Mouse (Mus musculus): ENCODE results near the gene Man2b2. TPM values are rescaled to one million over a fixed set of nuclear protein-coding genes. Genes with fewer than 3 reads are reported as not detected.

The Man2b2 gene
- polyA plus RNA-seq, 1 experiment, result 0.67 TPM

- no peak within 1 kb of the TSS for H3K4me3 ChIP-seq (replicated peaks)
- peaks cover 64% of the 10 kb centered on the region for H3K27me3 ChIP-seq (ENCODE audit: control insufficient read depth)
- TF ChIP-seq TAL1 (IDR thresholded peaks at IDR 0.05; ENCODE audit: low read length) (no peak), GATA1 (IDR thresholded peaks at IDR 0.05; ENCODE audit: low read length) (no peak)
- no peaks in the 10 kb centered on the region for H3K4me1 ChIP-seq (ENCODE audit: control insufficient read depth)
- H3K9me3 ChIP-seq (ENCODE audit: control insufficient read depth, low read length), result no peaks in the 10 kb centered on the region
- no peaks in the 10 kb centered on the region for H3K36me3 ChIP-seq (ENCODE audit: control insufficient read depth)
Observed at GRCm38 (mm10) chr5:36868266-36869090, 38.0 kb upstream of the Man2b2 start, which contains the start of gene Ppp2r2c. Ppp2r2c (plus strand) TSS chr5:36868513.

GRCm38 (mm10) chr5:36867561-36867960 lies 37.1 kb upstream of the Man2b2 start:
- Histone ChIP-seq H3K4me3 (replicated peaks) (no peak overlapping the region), H3K4me1 (ENCODE audit: control insufficient read depth) (no peaks in the 10 kb centered on the region), H3K36me3 (ENCODE audit: control insufficient read depth) (no peaks in the 10 kb centered on the region), H3K9me3 (ENCODE audit: control insufficient read depth, low read length) (no peaks in the 10 kb centered on the region), H3K27me3 (ENCODE audit: control insufficient read depth) (peaks cover 63% of the 10 kb centered on the region)
- no peak for TF ChIP-seq TAL1 (IDR thresholded peaks at IDR 0.05; ENCODE audit: low read length)
- no peak for TF ChIP-seq GATA1 (IDR thresholded peaks at IDR 0.05; ENCODE audit: low read length)

- TF ChIP-seq GATA1 (IDR thresholded peaks at IDR 0.05; ENCODE audit: low read length) (no peak), TAL1 (IDR thresholded peaks at IDR 0.05; ENCODE audit: low read length) (no peak)
- H3K36me3 ChIP-seq (ENCODE audit: control insufficient read depth), result no peaks in the 10 kb centered on the region
- no peak overlapping the region for H3K4me3 ChIP-seq (replicated peaks)
- no peaks in the 10 kb centered on the region for H3K4me1 ChIP-seq (ENCODE audit: control insufficient read depth)
- peaks cover 59% of the 10 kb centered on the region for H3K27me3 ChIP-seq (ENCODE audit: control insufficient read depth)
- no peaks in the 10 kb centered on the region for H3K9me3 ChIP-seq (ENCODE audit: control insufficient read depth, low read length)
Observed at GRCm38 (mm10) chr5:36866701-36867250, 36.3 kb upstream of the Man2b2 start.

GRCm38 (mm10) chr5:36861084-36861483 lies 30.6 kb upstream of the Man2b2 start:
- Histone ChIP-seq H3K4me3 (replicated peaks) (no peak overlapping the region), H3K36me3 (ENCODE audit: control insufficient read depth) (no peaks in the 10 kb centered on the region), H3K9me3 (ENCODE audit: control insufficient read depth, low read length) (no peaks in the 10 kb centered on the region), H3K27me3 (ENCODE audit: control insufficient read depth) (peaks cover 4% of the 10 kb centered on the region), H3K4me1 (ENCODE audit: control insufficient read depth) (no peaks in the 10 kb centered on the region)
- TF ChIP-seq GATA1 (IDR thresholded peaks at IDR 0.05; ENCODE audit: low read length) (no peak), TAL1 (IDR thresholded peaks at IDR 0.05; ENCODE audit: low read length) (no peak)

GRCm38 (mm10) chr5:36857546-36857945 lies 27.1 kb upstream of the Man2b2 start:
- Histone ChIP-seq H3K4me1 (ENCODE audit: control insufficient read depth) (no peaks in the 10 kb centered on the region), H3K9me3 (ENCODE audit: control insufficient read depth, low read length) (no peaks in the 10 kb centered on the region), H3K27me3 (ENCODE audit: control insufficient read depth) (no peaks in the 10 kb centered on the region), H3K4me3 (replicated peaks) (no peak overlapping the region), H3K36me3 (ENCODE audit: control insufficient read depth) (no peaks in the 10 kb centered on the region)
- no peak for TF ChIP-seq TAL1 (IDR thresholded peaks at IDR 0.05; ENCODE audit: low read length)
- TF ChIP-seq GATA1 (IDR thresholded peaks at IDR 0.05; ENCODE audit: low read length), result no peak

GRCm38 (mm10) chr5:36856529-36856928 lies 26.1 kb upstream of the Man2b2 start:
- no peaks in the 10 kb centered on the region for H3K27me3 ChIP-seq (ENCODE audit: control insufficient read depth)
- no peaks in the 10 kb centered on the region for H3K9me3 ChIP-seq (ENCODE audit: control insufficient read depth, low read length)
- no peaks in the 10 kb centered on the region for H3K4me1 ChIP-seq (ENCODE audit: control insufficient read depth)
- H3K4me3 ChIP-seq (replicated peaks), result no peak overlapping the region
- no peaks in the 10 kb centered on the region for H3K36me3 ChIP-seq (ENCODE audit: control insufficient read depth)
- no peak for TF ChIP-seq TAL1 (IDR thresholded peaks at IDR 0.05; ENCODE audit: low read length)
- no peak for TF ChIP-seq GATA1 (IDR thresholded peaks at IDR 0.05; ENCODE audit: low read length)

- no peak overlapping the region for H3K4me3 ChIP-seq (replicated peaks)
- no peak for TF ChIP-seq TAL1 (IDR thresholded peaks at IDR 0.05; ENCODE audit: low read length)
- TF ChIP-seq GATA1 (IDR thresholded peaks at IDR 0.05; ENCODE audit: low read length), result no peak
Observed at GRCm38 (mm10) chr5:36855180-36855579, 24.7 kb upstream of the Man2b2 start.

GRCm38 (mm10) chr5:36851572-36851971 lies 21.1 kb upstream of the Man2b2 start:
- Histone ChIP-seq H3K4me1 (ENCODE audit: control insufficient read depth) (no peaks in the 10 kb centered on the region), H3K27me3 (ENCODE audit: control insufficient read depth) (no peaks in the 10 kb centered on the region), H3K36me3 (ENCODE audit: control insufficient read depth) (no peaks in the 10 kb centered on the region), H3K4me3 (replicated peaks) (no peak overlapping the region), H3K9me3 (ENCODE audit: control insufficient read depth, low read length) (no peaks in the 10 kb centered on the region)
- TF ChIP-seq TAL1 (IDR thresholded peaks at IDR 0.05; ENCODE audit: low read length) (no peak), GATA1 (IDR thresholded peaks at IDR 0.05; ENCODE audit: low read length) (no peak)

More at GRCm38 (mm10) chr5:36855180-36855579, 24.7 kb upstream of the Man2b2 start:
- Histone ChIP-seq H3K4me1 (ENCODE audit: control insufficient read depth) (no peaks in the 10 kb centered on the region), H3K9me3 (ENCODE audit: control insufficient read depth, low read length) (no peaks in the 10 kb centered on the region), H3K27me3 (ENCODE audit: control insufficient read depth) (no peaks in the 10 kb centered on the region), H3K36me3 (ENCODE audit: control insufficient read depth) (no peaks in the 10 kb centered on the region)

- no peaks in the 10 kb centered on the region for H3K4me1 ChIP-seq (ENCODE audit: control insufficient read depth)
- no peaks in the 10 kb centered on the region for H3K27me3 ChIP-seq (ENCODE audit: control insufficient read depth)
- H3K9me3 ChIP-seq (ENCODE audit: control insufficient read depth, low read length), result peaks cover 6% of the 10 kb centered on the region; the same call in 1 of the 2 replicates
- no peak for TF ChIP-seq TAL1 (IDR thresholded peaks at IDR 0.05; ENCODE audit: low read length)
- TF ChIP-seq GATA1 (IDR thresholded peaks at IDR 0.05; ENCODE audit: low read length), result no peak
- no peaks in the 10 kb centered on the region for H3K36me3 ChIP-seq (ENCODE audit: control insufficient read depth)
- H3K4me3 ChIP-seq (replicated peaks), result no peak overlapping the region
Observed at GRCm38 (mm10) chr5:36844490-36844889, 14.0 kb upstream of the Man2b2 start.
